Mouse (Mus musculus) embryonic fibroblast, embryonic 13.5 days (primary cell): Measurements from ENCODE around the gene Ppip5k2.

Source experiments
- CTCF ChIP-seq: IDR thresholded peaks from 2 replicates; pipeline ENCODE4 v1.5.1; 2011; ENCODE audit warnings: mild to moderate bottlenecking, control low read depth, low read length, moderate library complexity, borderline replicate concordance; ENCODE audit not compliant: insufficient read depth
- POLR2A ChIP-seq: IDR thresholded peaks from 2 replicates; pipeline ENCODE4 v1.6.1; 2011; ENCODE audit warnings: low read depth, mild to moderate bottlenecking, control low read depth, low read length, moderate library complexity

DNA sequence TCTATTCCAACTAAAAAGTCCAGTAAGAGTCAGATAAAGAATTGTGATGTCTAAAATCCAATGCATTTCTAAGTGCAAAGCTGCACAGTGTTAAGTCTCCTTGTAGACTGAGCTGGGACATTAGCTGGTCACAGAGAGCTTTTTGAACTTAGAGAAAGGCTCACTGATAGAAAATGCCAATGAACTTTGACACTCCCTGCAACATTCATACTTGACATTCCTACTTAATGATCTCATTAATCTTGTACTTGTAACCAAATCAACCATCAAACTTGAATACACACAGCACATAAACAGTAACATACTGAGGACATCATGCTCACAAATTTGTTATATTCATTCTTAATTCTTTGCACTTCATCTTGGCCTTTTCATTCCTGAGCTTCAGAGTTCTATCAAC lies 10.4 kb downstream of the Ppip5k2 start:
- TF ChIP-seq CTCF (no peak), POLR2A (no peak)
